Mouse (Mus musculus) stomach, embryonic 14.5 days (tissue): ENCODE measurements at regions not wholly inside any gene's neighbourhood (a gene's known extent, or its start where the extent isn't known, plus 50 kb on each side); places are given as distances from the start of the nearest gene placed in this dataset.

Source experiments
- ATAC-seq: fragments of 200-750 bp; cut with Nextera tagmentation; 2 replicates; pipeline ENCODE4 v1.8.0; 2017; ENCODE audit warnings: low read depth, moderate TSS enrichment; ENCODE audit not compliant: insufficient number of reproducible peaks, insufficient read depth, low FRiP score
- H3K27ac ChIP-seq: fragments of 300-500 bp; sonication (generic); 2 replicates; pipeline ENCODE4 v1.5.1; 2014; ENCODE audit warnings: mild to moderate bottlenecking, low read length, moderate library complexity, mixed read lengths
- H3K27me3 ChIP-seq: fragments of 300-500 bp; sonication (generic); 2 replicates; pipeline ENCODE4 v1.6.1; 2014; ENCODE audit warnings: low read length, control low read depth, mixed read lengths; ENCODE audit not compliant: control insufficient read depth, insufficient read depth
- H3K36me3 ChIP-seq: fragments of 300-500 bp; sonication (generic); 2 replicates; pipeline ENCODE4 v1.6.1; 2014; ENCODE audit warnings: mild to moderate bottlenecking, control low read depth, low read length, moderate library complexity, mixed read lengths; ENCODE audit not compliant: control insufficient read depth, insufficient read depth
- H3K4me1 ChIP-seq: fragments of 300-500 bp; sonication (generic); 2 replicates; pipeline ENCODE4 v1.6.1; 2014; ENCODE audit warnings: low read length, control low read depth, mixed read lengths; ENCODE audit not compliant: control insufficient read depth, insufficient read depth
- H3K4me2 ChIP-seq: fragments of 300-500 bp; sonication (generic); replicated peaks from 2 replicates; pipeline ENCODE4 v1.6.1; 2014; ENCODE audit warnings: low read depth, low read length, control low read depth
- H3K4me3 ChIP-seq: fragments of 300-500 bp; sonication (generic); 2 replicates; pipeline ENCODE4 v1.5.1; 2014; ENCODE audit warnings: low read depth, low read length, control low read depth
- H3K9ac ChIP-seq: fragments of 300-500 bp; sonication (generic); replicated peaks from 2 replicates; pipeline ENCODE4 v1.6.1; 2014; ENCODE audit warnings: low read depth, mild to moderate bottlenecking, control low read depth, low read length, moderate library complexity, mixed read lengths
- H3K9me3 ChIP-seq: fragments of 300-500 bp; sonication (generic); 2 replicates; pipeline ENCODE4 v1.6.1; 2016; ENCODE audit warnings: low read depth, low read length, control low read depth; ENCODE audit not compliant: control insufficient read depth
- WGBS: fragments of 180-500 bp; shearing (Covaris S2); extraction: QIAGEN DNeasy Blood & Tissue Kit; methylation state at CpG from one replicate; pipeline ENCODE4 v1.1.7; 2014; 5-methylcytosine and 5-hydroxymethylcytosine counted together

GRCm38 (mm10) chr12:35336314-35336713, 198.5 kb downstream of the Ahr start:
- Histone ChIP-seq H3K4me2 (no peak overlapping the region), H3K9ac (no peak overlapping the region), H3K9me3 (no peaks in the 10 kb centered on the region; the same call in 1 of the 2 replicates), H3K4me3 (no peak overlapping the region), H3K27ac (no peak overlapping the region), H3K4me1 (no peaks in the 10 kb centered on the region), H3K36me3 (no peaks in the 10 kb centered on the region), H3K27me3 (no peaks in the 10 kb centered on the region)
- no peak for ATAC-seq

GRCm38 (mm10) chr12:35334344-35335075, 200.3 kb downstream of the Ahr start:
- Histone ChIP-seq H3K4me2 (no peak overlapping the region), H3K36me3 (no peaks in the 10 kb centered on the region), H3K4me1 (no peaks in the 10 kb centered on the region), H3K4me3 (no peak overlapping the region), H3K9me3 (no peaks in the 10 kb centered on the region; the same call in 1 of the 2 replicates), H3K27ac (no peak overlapping the region), H3K9ac (no peak overlapping the region), H3K27me3 (no peaks in the 10 kb centered on the region)
- no peak for ATAC-seq
- WGBS = 76% methylated on average over 10 of the region's 10 CpGs

DNA sequence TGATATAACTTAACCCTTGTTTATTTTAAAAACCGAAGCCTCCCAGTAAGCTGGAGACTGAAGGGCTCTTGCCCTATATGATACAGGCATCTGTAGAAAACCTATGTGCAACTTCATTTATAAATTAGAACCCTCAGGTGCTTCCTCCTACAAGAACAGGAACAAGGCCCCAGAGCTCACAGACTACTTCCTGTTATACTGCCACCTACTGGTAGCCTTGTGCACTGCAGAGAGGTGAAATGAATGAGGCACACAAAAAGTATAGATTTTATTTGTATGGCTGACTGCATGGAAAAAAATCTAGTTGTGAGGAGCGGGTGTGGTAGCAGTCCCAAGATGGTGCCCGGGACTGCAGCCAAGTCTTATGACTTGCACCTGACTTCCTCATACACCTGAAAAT, 203.5 kb downstream of the Ahr start:
- H3K36me3 ChIP-seq = no peaks in the 10 kb centered on the region
- H3K27me3 ChIP-seq = no peaks in the 10 kb centered on the region
- no peak overlapping the region for H3K4me3 ChIP-seq
- no peaks in the 10 kb centered on the region for H3K4me1 ChIP-seq
- 90% methylated on average over 3 of the region's 3 CpGs for WGBS
- no peak overlapping the region for H3K27ac ChIP-seq
- no peaks in the 10 kb centered on the region; the same call in 1 of the 2 replicates for H3K9me3 ChIP-seq
- ATAC-seq = no peak
- H3K9ac ChIP-seq = no peak overlapping the region
- H3K4me2 ChIP-seq = no peak overlapping the region

GRCm38 (mm10) chr12:35329699-35330098, 205.1 kb downstream of the Ahr start:
- no peaks in the 10 kb centered on the region for H3K4me1 ChIP-seq
- H3K27me3 ChIP-seq = no peaks in the 10 kb centered on the region
- H3K4me3 ChIP-seq = no peak overlapping the region
- no peak overlapping the region for H3K4me2 ChIP-seq
- H3K9ac ChIP-seq = no peak overlapping the region
- WGBS = 69% methylated on average over 6 of the region's 6 CpGs
- H3K9me3 ChIP-seq = no peaks in the 10 kb centered on the region; the same call in 1 of the 2 replicates
- no peak overlapping the region for H3K27ac ChIP-seq
- ATAC-seq = no peak
- H3K36me3 ChIP-seq = no peaks in the 10 kb centered on the region

GRCm38 (mm10) chr12:35319571-35319970, 215.3 kb downstream of the Ahr start:
- 89% methylated on average over 4 of the region's 4 CpGs for WGBS
- no peak overlapping the region for H3K4me3 ChIP-seq

GRCm38 (mm10) chr12:35317046-35317445, 217.8 kb downstream of the Ahr start:
- Histone ChIP-seq H3K9me3 (no peaks in the 10 kb centered on the region), H3K36me3 (no peaks in the 10 kb centered on the region), H3K4me1 (no peaks in the 10 kb centered on the region), H3K27me3 (no peaks in the 10 kb centered on the region), H3K27ac (no peak overlapping the region), H3K4me3 (no peak overlapping the region), H3K4me2 (no peak overlapping the region), H3K9ac (no peak overlapping the region)
- WGBS = 58% methylated on average over 3 of the region's 3 CpGs
- no peak for ATAC-seq

More at GRCm38 (mm10) chr12:35319571-35319970, 215.3 kb downstream of the Ahr start:
- Histone ChIP-seq H3K4me1 (no peaks in the 10 kb centered on the region), H3K9ac (no peak overlapping the region), H3K27me3 (no peaks in the 10 kb centered on the region), H3K4me2 (no peak overlapping the region), H3K27ac (no peak overlapping the region), H3K36me3 (no peaks in the 10 kb centered on the region), H3K9me3 (no peaks in the 10 kb centered on the region)
- ATAC-seq = no peak

DNA sequence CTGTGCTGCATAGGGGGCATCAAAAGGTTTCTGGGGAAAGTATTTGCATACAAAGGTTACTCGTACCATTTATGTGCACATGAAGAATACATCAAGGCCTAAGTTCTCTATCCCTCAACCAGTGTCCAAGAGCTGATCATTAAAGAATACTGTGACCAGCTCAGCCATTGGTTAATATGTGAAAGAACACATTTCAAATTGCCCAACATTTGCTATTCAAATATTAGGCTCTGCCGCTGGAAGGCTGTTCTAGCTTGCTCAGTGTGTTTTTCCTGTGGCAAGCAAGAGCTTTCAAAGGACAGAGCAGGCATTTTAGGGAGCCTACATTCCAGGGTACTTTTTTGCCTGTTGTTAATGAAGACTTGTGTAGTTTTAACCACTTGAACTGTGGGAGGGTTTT, 220.8 kb downstream of the Ahr start:
- Histone ChIP-seq H3K36me3 (no peaks in the 10 kb centered on the region), H3K4me3 (no peak overlapping the region), H3K9ac (no peak overlapping the region), H3K27ac (no peak overlapping the region), H3K4me2 (no peak overlapping the region), H3K4me1 (no peaks in the 10 kb centered on the region), H3K27me3 (no peaks in the 10 kb centered on the region), H3K9me3 (no peaks in the 10 kb centered on the region)
- ATAC-seq = no peak
- WGBS = 78% methylated on average over 2 of the region's 2 CpGs

- WGBS = 46% methylated on average over 11 of the region's 11 CpGs
- H3K4me2 ChIP-seq = no peak overlapping the region
- H3K27ac ChIP-seq = no peak overlapping the region
- no peak overlapping the region for H3K4me3 ChIP-seq
- no peak for ATAC-seq
- no peaks in the 10 kb centered on the region for H3K27me3 ChIP-seq
- no peaks in the 10 kb centered on the region for H3K4me1 ChIP-seq
- no peak overlapping the region for H3K9ac ChIP-seq
- no peaks in the 10 kb centered on the region for H3K9me3 ChIP-seq
- no peaks in the 10 kb centered on the region for H3K36me3 ChIP-seq
Observed at GRCm38 (mm10) chr12:35313191-35313925, 221.5 kb downstream of the Ahr start.
